ENCODE assay signal across 9 mouse cellular contexts in genomic region chr5:39960981-39961380, GRCm38 (mm10).
A peak's percentile ranks its signal among the peaks of the same experiment; 100 is the strongest.
DNase-seq lines count a peak whose midpoint lies in the region; ATAC-seq lines count a peak whose summit lies in the region.
"Had no signal": no experiment of that assay in that cellular context is flagged by ENCODE, and none has a peak within 500 bp of the region (broad histone marks: within the 10 kb centered on the region; RNA-seq: fewer than 3 reads in every experiment).

No protein-coding gene starts in this region.

- DNase-seq in midbrain, embryonic 11.5 days (ENCODE audit: low spot score, missing footprints), result peak; percentile 93
- DNase-seq in WW6 (ENCODE audit: low read depth, low spot score), result peak; percentile 3
- peak; percentile 53 for DNase-seq in cerebellum, adult 8-10 months
- DNase-seq in forelimb bud, embryonic 11.5 days (ENCODE audit: low read depth, low spot score), result peak; percentile 25
- peak; percentile 41 for DNase-seq in limb, embryonic 10.5 days (ENCODE audit: low spot score)
- DNase-seq in yolk sac, embryonic 10.5 days (ENCODE audit: low spot score), result peak; percentile 2
- DNase-seq in spleen, adult 12 weeks (ENCODE audit: low spot score), result no peak

- H3K27ac ChIP-seq in midbrain, embryonic 11.5 days (ENCODE audit: low read depth, low read length), result no peak overlapping the region
- H3K27ac ChIP-seq in midbrain, embryonic 13.5 days, result no peak overlapping the region
- H3K27ac ChIP-seq in limb, embryonic 10.5 days, result no peak overlapping the region
- H3K27ac ChIP-seq: stomach, embryonic 15.5 days had no signal

- no peak overlapping the region for H3K4me2 ChIP-seq in midbrain, embryonic 11.5 days
- no peak overlapping the region for H3K4me2 ChIP-seq in midbrain, embryonic 13.5 days (replicated peaks)
- H3K4me2 ChIP-seq: stomach, embryonic 15.5 days had no signal

- H3K4me3 ChIP-seq in midbrain, embryonic 11.5 days (ENCODE audit: low read depth, low read length), result no peak overlapping the region
- no peak overlapping the region for H3K4me3 ChIP-seq in midbrain, embryonic 13.5 days (replicated peaks)
- no peak overlapping the region for H3K4me3 ChIP-seq in limb, embryonic 10.5 days
- H3K4me3 ChIP-seq: stomach, embryonic 15.5 days had no signal

- no peaks in the 10 kb centered on the region for H3K4me1 ChIP-seq in midbrain, embryonic 11.5 days (ENCODE audit: control insufficient read depth, insufficient read depth, low read length)
- H3K4me1 ChIP-seq in midbrain, embryonic 13.5 days (replicated peaks), result no peaks in the 10 kb centered on the region
- H3K4me1 ChIP-seq in limb, embryonic 10.5 days, result no peaks in the 10 kb centered on the region
- H3K4me1 ChIP-seq: stomach, embryonic 15.5 days had no signal

- no peak overlapping the region for H3K9ac ChIP-seq in midbrain, embryonic 11.5 days (ENCODE audit: low read length)
- H3K9ac ChIP-seq in midbrain, embryonic 13.5 days (replicated peaks), result no peak overlapping the region
- H3K9ac ChIP-seq: stomach, embryonic 15.5 days had no signal

- no peaks in the 10 kb centered on the region for H3K36me3 ChIP-seq in midbrain, embryonic 11.5 days (ENCODE audit: control insufficient read depth, insufficient read depth, low read length)
- H3K36me3 ChIP-seq in midbrain, embryonic 13.5 days, result no peaks in the 10 kb centered on the region
- H3K36me3 ChIP-seq in limb, embryonic 10.5 days, result no peaks in the 10 kb centered on the region
- H3K36me3 ChIP-seq: stomach, embryonic 15.5 days had no signal

- no peaks in the 10 kb centered on the region for H3K9me3 ChIP-seq in midbrain, embryonic 11.5 days (ENCODE audit: control insufficient read depth, low read length)
- H3K9me3 ChIP-seq in midbrain, embryonic 13.5 days, result no peaks in the 10 kb centered on the region
- no peaks in the 10 kb centered on the region for H3K9me3 ChIP-seq in limb, embryonic 10.5 days (replicated peaks)
- H3K9me3 ChIP-seq: stomach, embryonic 15.5 days had no signal

- H3K27me3 ChIP-seq in midbrain, embryonic 11.5 days (ENCODE audit: control insufficient read depth, insufficient read depth, low read length), result no peaks in the 10 kb centered on the region
- no peaks in the 10 kb centered on the region for H3K27me3 ChIP-seq in midbrain, embryonic 13.5 days
- H3K27me3 ChIP-seq in limb, embryonic 10.5 days (ENCODE audit: low read depth, poor library complexity, severe bottlenecking), result no peaks in the 10 kb centered on the region
- H3K27me3 ChIP-seq: stomach, embryonic 15.5 days had no signal

- 38% methylated on average over 4 of the region's 4 CpGs for WGBS in midbrain, embryonic 11.5 days
- 38% methylated on average over 4 of the region's 4 CpGs for WGBS in midbrain, embryonic 13.5 days
- WGBS in limb, embryonic 10.5 days, result 40% methylated on average over 4 of the region's 4 CpGs

- ATAC-seq in midbrain, embryonic 11.5 days (ENCODE audit: low FRiP score), result peak; percentile 74
- ATAC-seq in midbrain, embryonic 13.5 days, result no peak
